Mouse (Mus musculus) midbrain, embryonic 13.5 days (tissue): Measurements from ENCODE around the gene Hist2h3c2. TPM values are rescaled to one million over a fixed set of nuclear protein-coding genes. Genes with fewer than 3 reads are reported as not detected.
"Not testable (repeated sequence)": the region's sequence is repeated elsewhere in the genome, so short reads cannot be mapped to it uniquely, and the experiment has no call there.

Source experiments
- ATAC-seq: fragments of 200-750 bp; cut with Nextera tagmentation; 2 replicates; pipeline ENCODE4 v1.8.0; 2017; ENCODE audit warnings: mild to moderate bottlenecking, moderate TSS enrichment, moderate library complexity
- H3K27ac ChIP-seq: fragments of 300-500 bp; sonication (generic); 2 replicates; pipeline ENCODE4 v1.5.1; 2015; ENCODE audit warnings: inconsistent platforms, mild to moderate bottlenecking, moderate library complexity
- H3K27me3 ChIP-seq: fragments of 300-500 bp; sonication (generic); 2 replicates; pipeline ENCODE4 v1.6.1; 2015; ENCODE audit warnings: mild to moderate bottlenecking, inconsistent platforms
- H3K36me3 ChIP-seq: fragments of 300-500 bp; sonication (generic); 2 replicates; pipeline ENCODE4 v1.6.1; 2015; ENCODE audit warnings: mild to moderate bottlenecking, inconsistent platforms
- H3K4me1 ChIP-seq: fragments of 300-500 bp; sonication (generic); replicated peaks from 2 replicates; pipeline ENCODE4 v1.6.1; 2015; ENCODE audit warnings: inconsistent platforms
- H3K4me2 ChIP-seq: fragments of 300-500 bp; sonication (generic); replicated peaks from 2 replicates; pipeline ENCODE4 v1.6.1; 2015; ENCODE audit warnings: moderate library complexity, mild to moderate bottlenecking, inconsistent platforms
- H3K4me3 ChIP-seq: fragments of 300-500 bp; sonication (generic); replicated peaks from 2 replicates; pipeline ENCODE4 v1.5.1; 2015; ENCODE audit warnings: mild to moderate bottlenecking, inconsistent platforms
- H3K9ac ChIP-seq: fragments of 300-500 bp; sonication (generic); replicated peaks from 2 replicates; pipeline ENCODE4 v1.6.1; 2015; ENCODE audit warnings: mild to moderate bottlenecking, inconsistent platforms
- H3K9me3 ChIP-seq: fragments of 300-500 bp; sonication (generic); 2 replicates; pipeline ENCODE4 v1.6.1; 2016; ENCODE audit warnings: mild to moderate bottlenecking, inconsistent platforms
- WGBS: fragments of 180-500 bp; shearing (Covaris S2); methylation state at CpG from one replicate; pipeline ENCODE4 v1.1.7; 2015; 5-methylcytosine and 5-hydroxymethylcytosine counted together
- polyA plus RNA-seq: library from polyadenylated mRNA; unstranded; fragments of >200 nt; fragmentation: Nextera tagmentation; extraction: Ambion mirVana; gene quantifications from 2 replicates; pipeline ENCODE4 v1.2.1, GENCODE M21; 2015

Gene Hist2h3c2
- polyA plus RNA-seq, 1 experiment from 2014 or later = 6.9 TPM

- ATAC-seq = no peak
- Histone ChIP-seq H3K36me3 (no peaks in the 10 kb centered on the region), H3K9ac (no peak overlapping the region), H3K27ac (no peak overlapping the region), H3K27me3 (no peaks in the 10 kb centered on the region), H3K9me3 (no peaks in the 10 kb centered on the region), H3K4me3 (no peak overlapping the region), H3K4me2 (no peak overlapping the region), H3K4me1 (peaks cover 32% of the 10 kb centered on the region)
- 79% methylated on average over 8 of the region's 8 CpGs for WGBS
These were observed 12.0 kb downstream of the Hist2h3c2 start for GRCm38 (mm10) chr3:96226695-96227648.

DNA sequence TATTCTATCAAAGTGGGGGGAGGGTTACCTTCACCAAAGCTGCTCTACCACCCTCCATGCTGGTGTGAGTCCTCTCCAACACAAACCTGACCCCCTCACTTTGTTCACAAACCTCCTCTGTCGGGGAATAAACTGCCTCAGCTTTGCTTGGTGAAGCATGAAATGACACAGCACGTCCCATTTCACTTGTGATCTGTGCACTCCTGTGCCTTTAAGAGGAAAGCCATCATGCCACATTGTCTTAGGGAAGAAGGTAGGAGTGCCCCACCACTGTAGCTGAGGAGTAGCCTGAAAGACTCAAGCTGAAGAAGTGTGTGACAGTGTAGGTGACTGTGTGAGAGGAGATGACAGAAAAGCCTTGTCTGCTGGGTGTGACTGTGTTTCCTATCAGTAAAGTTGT is 13.5 kb downstream of the Hist2h3c2 start:
- ATAC-seq = no peak
- Histone ChIP-seq H3K36me3 (no peaks in the 10 kb centered on the region), H3K4me1 (peaks cover 43% of the 10 kb centered on the region), H3K4me3 (no peak overlapping the region), H3K9me3 (no peaks in the 10 kb centered on the region), H3K27me3 (no peaks in the 10 kb centered on the region), H3K4me2 (no peak overlapping the region), H3K9ac (no peak overlapping the region), H3K27ac (no peak overlapping the region)
- 10% methylated on average over 2 of the region's 2 CpGs for WGBS

GRCm38 (mm10) chr3:96222774-96223173 is 16.2 kb downstream of the Hist2h3c2 start:
- no peak for ATAC-seq
- Histone ChIP-seq H3K9me3 (no peaks in the 10 kb centered on the region), H3K4me3 (no peak overlapping the region), H3K36me3 (no peaks in the 10 kb centered on the region), H3K4me2 (peak overlapping the region; percentile 13), H3K27me3 (no peaks in the 10 kb centered on the region), H3K9ac (no peak overlapping the region), H3K4me1 (peaks cover 50% of the 10 kb centered on the region), H3K27ac (no peak overlapping the region)
- 86% methylated on average over 4 of the region's 4 CpGs for WGBS

DNA sequence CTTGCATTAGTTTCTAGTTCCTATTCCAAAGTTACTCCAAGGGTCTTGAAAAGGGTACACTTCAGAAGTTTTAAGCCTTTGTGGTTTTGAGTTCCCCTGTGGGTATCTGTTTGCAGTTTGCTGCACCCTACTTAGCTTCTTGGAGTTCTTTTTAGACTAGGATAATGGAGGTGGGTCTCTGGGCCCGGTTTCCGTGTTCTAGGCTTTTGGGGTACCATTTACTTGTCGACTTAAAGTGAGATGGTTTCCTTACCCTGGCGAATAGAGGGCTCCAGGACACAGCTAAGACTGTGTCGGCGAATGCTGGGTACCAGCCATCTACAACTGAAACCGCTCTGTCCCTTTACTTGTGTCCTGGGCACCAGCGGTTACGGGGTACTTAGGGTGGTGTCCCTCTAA is 17.3 kb downstream of the Hist2h3c2 start:
- H3K4me2 ChIP-seq = peak overlapping the region; percentile 86
- H3K27ac ChIP-seq = peak overlapping the region; percentile 96
- H3K4me1 ChIP-seq = peaks cover 50% of the 10 kb centered on the region
- peak overlapping the region; percentile 67 for H3K4me3 ChIP-seq
- 0 out of 2 replicates have a peak, but pooled peaks cover 4% of the 10 kb centered on the region for H3K27me3 ChIP-seq
- H3K9ac ChIP-seq = peak overlapping the region; percentile 82
- ATAC-seq = no peak
- WGBS = 13% methylated on average over 9 of the region's 9 CpGs
- no peaks in the 10 kb centered on the region for H3K9me3 ChIP-seq
- H3K36me3 ChIP-seq = no peaks in the 10 kb centered on the region

DNA sequence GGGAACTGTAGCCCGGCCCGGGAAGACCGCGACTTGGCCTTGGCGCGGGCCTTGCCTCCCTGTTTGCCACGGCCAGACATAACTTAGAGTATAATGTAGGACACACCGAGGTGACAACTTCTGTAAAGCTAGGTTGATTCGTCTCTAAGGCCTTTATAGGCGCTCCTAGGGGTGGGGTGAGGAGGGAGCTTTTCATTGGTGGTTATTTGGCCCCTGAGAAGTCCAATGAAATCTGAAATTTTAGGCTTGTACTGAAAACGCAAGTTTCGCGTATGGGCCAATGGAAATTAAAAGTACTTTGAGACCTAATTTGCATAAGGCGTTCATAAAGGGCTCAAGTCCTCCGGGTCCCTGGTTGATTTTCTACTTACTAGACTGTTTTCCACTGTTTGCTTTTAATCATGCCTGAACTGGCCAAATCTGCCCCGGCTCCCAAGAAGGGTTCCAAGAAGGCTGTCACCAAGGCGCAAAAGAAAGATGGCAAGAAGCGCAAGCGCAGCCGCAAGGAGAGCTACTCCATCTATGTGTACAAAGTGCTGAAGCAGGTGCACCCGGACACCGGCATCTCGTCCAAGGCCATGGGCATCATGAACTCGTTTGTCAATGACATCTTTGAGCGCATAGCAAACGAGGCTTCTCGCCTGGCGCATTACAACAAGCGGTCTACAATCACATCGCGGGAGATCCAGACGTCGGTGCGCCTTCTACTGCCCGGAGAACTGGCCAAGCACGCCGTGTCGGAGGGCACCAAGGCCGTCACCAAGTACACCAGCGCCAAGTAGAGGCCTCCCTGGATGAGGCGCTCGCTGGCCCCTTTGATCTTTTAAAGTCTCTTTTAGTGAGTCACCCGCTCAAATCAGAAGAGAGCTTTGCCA is 17.9 kb downstream of the Hist2h3c2 start, which contains the start of the genes Hist2h2ac and Hist2h2be:
Gene Hist2h2ac, minus strand, starts transcription at position 116 of the 875 bp plus-strand sequence.
Gene Hist2h2be, plus strand, starts transcription at position 355 of the 875 bp plus-strand sequence.
- H3K36me3 ChIP-seq = no peaks in the 10 kb centered on the region
- WGBS = under 1% methylated on average over 43 of the region's 43 CpGs
- 0 out of 2 replicates have a peak, but pooled peaks cover 4% of the 10 kb centered on the region for H3K27me3 ChIP-seq
- H3K9me3 ChIP-seq = no peaks in the 10 kb centered on the region
- ATAC-seq = peak; percentile 73
- H3K27ac ChIP-seq = peak within 1 kb of the TSS; percentile 96
- peak within 1 kb of the TSS; percentile 82 for H3K9ac ChIP-seq
- H3K4me3 ChIP-seq = peak within 1 kb of the TSS; percentile 67
- peaks cover 48% of the 10 kb centered on the region for H3K4me1 ChIP-seq
- peak within 1 kb of the TSS; percentile 86 for H3K4me2 ChIP-seq

DNA sequence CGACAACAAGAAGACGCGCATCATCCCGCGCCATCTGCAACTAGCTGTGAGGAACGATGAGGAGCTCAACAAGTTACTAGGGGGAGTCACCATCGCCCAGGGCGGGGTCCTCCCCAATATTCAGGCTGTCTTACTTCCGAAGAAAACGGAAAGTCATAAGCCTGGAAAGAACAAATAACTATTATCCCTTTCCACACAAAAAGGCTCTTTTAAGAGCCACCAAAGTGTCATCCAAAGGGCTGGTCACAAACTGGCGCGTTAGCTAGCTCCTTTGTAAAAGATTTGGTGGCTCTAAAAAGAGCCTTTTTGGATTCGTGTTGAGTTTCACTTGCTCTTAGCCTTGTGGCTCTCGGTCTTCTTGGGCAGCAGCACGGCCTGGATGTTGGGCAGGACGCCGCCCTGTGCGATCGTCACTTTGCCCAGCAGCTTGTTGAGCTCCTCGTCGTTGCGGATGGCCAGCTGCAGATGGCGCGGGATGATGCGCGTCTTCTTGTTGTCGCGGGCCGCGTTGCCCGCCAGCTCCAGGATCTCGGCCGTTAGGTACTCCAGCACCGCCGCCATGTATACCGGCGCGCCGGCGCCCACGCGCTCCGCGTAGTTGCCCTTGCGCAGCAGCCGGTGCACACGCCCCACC is 18.7 kb downstream of the Hist2h3c2 start:
- Histone ChIP-seq H3K4me1 (peaks cover 43% of the 10 kb centered on the region), H3K27ac (peak overlapping the region; percentile 96), H3K4me2 (peak overlapping the region; percentile 86), H3K4me3 (peak overlapping the region; percentile 67), H3K9ac (peak overlapping the region; percentile 82)
- WGBS = under 1% methylated on average over 34 of the region's 47 CpGs
- ATAC-seq = peak; percentile 18; the same call in 1 of the 2 replicates
- not testable (repeated sequence) for H3K9me3 ChIP-seq, H3K27me3 ChIP-seq, H3K36me3 ChIP-seq

DNA sequence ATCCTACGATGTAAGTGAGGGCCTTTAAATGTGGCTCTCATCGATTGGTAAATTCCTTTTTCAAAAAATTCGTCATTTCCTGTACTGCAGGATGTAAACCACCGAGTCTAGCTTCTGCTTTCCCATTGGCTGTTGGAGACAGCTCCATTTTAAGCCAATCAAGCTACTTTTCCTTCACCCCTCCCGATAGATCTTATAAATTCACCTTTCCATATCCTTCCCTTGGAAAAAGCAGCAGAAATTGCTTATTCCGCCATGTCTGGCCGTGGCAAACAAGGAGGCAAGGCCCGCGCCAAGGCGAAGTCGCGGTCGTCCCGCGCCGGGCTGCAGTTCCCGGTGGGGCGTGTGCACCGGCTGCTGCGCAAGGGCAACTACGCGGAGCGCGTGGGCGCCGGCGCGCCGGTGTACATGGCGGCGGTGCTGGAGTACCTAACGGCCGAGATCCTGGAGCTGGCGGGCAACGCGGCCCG is 19.2 kb downstream of the Hist2h3c2 start, which contains the start of the genes Bola1 and Hist2h2ab:
Gene Bola1, minus strand, starts transcription at position 49 of the 470 bp plus-strand sequence.
Gene Hist2h2ab, plus strand, starts transcription at position 205 of the 470 bp plus-strand sequence.
- Histone ChIP-seq H3K4me3 (peak within 1 kb of the TSS; percentile 67), H3K36me3 (no peaks in the 10 kb centered on the region), H3K9ac (peak within 1 kb of the TSS; percentile 82), H3K27me3 (peaks cover 9% of the 10 kb centered on the region; the same call in 1 of the 2 replicates), H3K4me2 (peak within 1 kb of the TSS; percentile 86), H3K9me3 (no peaks in the 10 kb centered on the region), H3K4me1 (peaks cover 39% of the 10 kb centered on the region), H3K27ac (peak within 1 kb of the TSS; percentile 96)
- under 1% methylated on average over 37 of the region's 37 CpGs for WGBS
- ATAC-seq = peak; percentile 94

GRCm38 (mm10) chr3:96219191-96219641 is 19.7 kb downstream of the Hist2h3c2 start:
- H3K27me3 ChIP-seq = peaks cover 9% of the 10 kb centered on the region; the same call in 1 of the 2 replicates
- peak; percentile 32 for ATAC-seq
- WGBS = 0% methylated on average over 12 of the region's 12 CpGs
- peaks cover 37% of the 10 kb centered on the region for H3K4me1 ChIP-seq
- H3K27ac ChIP-seq = peak overlapping the region; percentile 96
- no peaks in the 10 kb centered on the region for H3K9me3 ChIP-seq
- peak overlapping the region; percentile 67 for H3K4me3 ChIP-seq
- H3K9ac ChIP-seq = peak overlapping the region; percentile 70
- peak overlapping the region; percentile 86 for H3K4me2 ChIP-seq
- H3K36me3 ChIP-seq = no peaks in the 10 kb centered on the region

DNA sequence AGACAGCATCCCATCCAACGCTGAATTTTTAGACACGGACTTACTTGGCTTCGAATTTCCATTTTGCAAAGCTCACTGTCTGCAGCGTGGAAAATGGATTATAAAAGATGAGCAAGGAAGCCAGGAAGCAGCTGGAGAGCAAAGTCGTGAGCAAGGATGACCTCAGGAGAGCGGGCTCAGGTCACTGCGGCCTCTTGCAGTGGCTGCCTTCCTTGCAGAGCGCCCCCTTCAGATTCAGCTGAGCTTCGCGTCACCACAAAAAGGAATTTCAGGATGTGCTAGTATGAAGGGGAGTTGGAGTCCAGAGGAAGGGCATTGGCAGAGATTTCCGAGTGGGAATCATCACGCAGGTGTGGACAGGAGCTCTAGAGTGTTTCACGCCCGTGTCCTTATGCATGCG is 29.7 kb downstream of the Hist2h3c2 start:
- no peak overlapping the region for H3K4me3 ChIP-seq
- H3K36me3 ChIP-seq = no peaks in the 10 kb centered on the region
- ATAC-seq = no peak
- no peaks in the 10 kb centered on the region for H3K27me3 ChIP-seq
- H3K4me2 ChIP-seq = no peak overlapping the region
- no peak overlapping the region for H3K9ac ChIP-seq
- 0 out of 2 replicates have a peak, but pooled peaks cover 4% of the 10 kb centered on the region for H3K4me1 ChIP-seq
- no peak overlapping the region for H3K27ac ChIP-seq
- H3K9me3 ChIP-seq = no peaks in the 10 kb centered on the region
- WGBS = 25% methylated on average over 15 of the region's 15 CpGs

GRCm38 (mm10) chr3:96207819-96208218 is 31.1 kb downstream of the Hist2h3c2 start:
- H3K9ac ChIP-seq = no peak overlapping the region
- no peak overlapping the region for H3K4me2 ChIP-seq
- no peaks in the 10 kb centered on the region for H3K36me3 ChIP-seq
- H3K27ac ChIP-seq = no peak overlapping the region
- no peaks in the 10 kb centered on the region for H3K9me3 ChIP-seq
- no peaks in the 10 kb centered on the region for H3K27me3 ChIP-seq
- ATAC-seq = no peak
- WGBS = 85% methylated on average over 3 of the region's 3 CpGs
- H3K4me1 ChIP-seq = 0 out of 2 replicates have a peak, but pooled peaks cover 4% of the 10 kb centered on the region
- no peak overlapping the region for H3K4me3 ChIP-seq

DNA sequence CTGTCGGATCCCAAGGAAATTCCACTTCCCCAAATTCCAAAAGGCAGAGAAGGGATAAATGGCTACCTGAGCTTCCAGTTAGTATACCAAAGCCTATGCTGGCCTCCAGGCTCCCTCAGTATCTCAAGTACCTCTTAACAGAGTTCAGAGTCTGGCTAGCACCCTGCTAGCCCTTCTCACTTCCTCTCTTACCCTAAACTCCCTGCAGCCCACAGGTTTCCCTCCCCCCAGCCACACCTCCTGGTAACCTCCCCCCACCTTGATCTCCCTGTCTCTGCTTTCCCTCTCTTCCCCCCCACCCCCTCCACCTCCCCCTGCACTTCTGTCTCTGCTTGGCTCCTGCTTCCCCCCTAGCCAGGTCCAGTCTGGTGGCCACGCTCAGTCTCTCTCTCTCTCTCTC is 39.2 kb downstream of the Hist2h3c2 start:
- H3K9me3 ChIP-seq = no peaks in the 10 kb centered on the region; the same call in 1 of the 2 replicates
- peaks cover 17% of the 10 kb centered on the region for H3K4me1 ChIP-seq
- no peak overlapping the region for H3K27ac ChIP-seq
- H3K27me3 ChIP-seq = no peaks in the 10 kb centered on the region
- H3K9ac ChIP-seq = no peak overlapping the region
- H3K4me3 ChIP-seq = no peak overlapping the region
- H3K4me2 ChIP-seq = no peak overlapping the region
- H3K36me3 ChIP-seq = peaks cover 10% of the 10 kb centered on the region
- ATAC-seq = no peak
- WGBS = 69% methylated on average over 2 of the region's 2 CpGs
